Mouse (Mus musculus): ENCODE data around the gene Col6a6. TPM values are rescaled to one million over a fixed set of nuclear protein-coding genes. Genes with fewer than 3 reads are reported as not detected.
A peak's percentile ranks its signal among the peaks of the same experiment; 100 is the strongest.
"Not testable (repeated sequence)": the region's sequence is repeated elsewhere in the genome, so short reads cannot be mapped to it uniquely, and the experiment has no call there.

Col6a6 gene
- 1.9 and 2.2 TPM in 2 replicates for polyA plus RNA-seq (2015; fragmentation: Nextera tagmentation; extraction: Ambion mirVana)

DNA sequence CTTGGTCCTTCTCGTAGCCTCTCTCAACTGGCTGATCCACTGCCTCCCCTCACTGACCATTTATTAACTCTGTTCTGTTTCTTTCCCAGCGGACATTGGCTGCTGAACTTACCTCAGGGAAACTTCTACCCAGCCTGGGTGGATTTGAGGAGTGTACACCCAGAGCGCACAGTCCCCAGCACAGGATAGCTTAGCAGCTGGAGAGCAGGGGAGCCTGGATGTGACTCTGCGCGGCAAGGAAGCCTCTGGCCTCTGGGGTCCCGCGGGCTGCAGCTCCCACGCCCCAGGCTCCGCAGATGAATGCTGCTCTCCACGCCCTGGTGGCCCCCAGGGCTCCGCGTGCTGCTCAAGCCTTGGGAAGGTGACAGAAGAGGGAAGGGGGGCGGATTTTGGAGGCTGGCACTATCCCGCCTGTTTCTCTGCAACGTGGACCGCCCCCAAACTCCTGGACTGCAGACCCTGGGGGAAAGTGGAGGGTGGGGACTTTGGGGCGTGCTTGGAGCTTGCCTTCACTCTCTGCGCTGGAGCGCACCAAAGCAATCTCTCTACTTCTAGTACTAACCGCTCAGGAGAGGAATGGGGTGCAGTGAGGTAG, at the start of gene Col6a6:
TSS of gene Col6a6 (minus strand) at position 370 of the 595 bp plus-strand sequence.
- Histone ChIP-seq H3K27ac (0 out of 2 replicates have a peak within 1 kb of the TSS, but pooled peaks have one; percentile 16), H3K4me2 (peak within 1 kb of the TSS; percentile 48), H3K4me1 (0 out of 2 replicates have a peak, but pooled peaks cover 7% of the 10 kb centered on the region), H3K4me3 (replicated peaks) (peak within 1 kb of the TSS; percentile 26), H3K36me3 (no peaks in the 10 kb centered on the region), H3K9me3 (no peaks in the 10 kb centered on the region), H3K27me3 (replicated peaks) (0 out of 2 replicates have a peak, but pooled peaks cover 3% of the 10 kb centered on the region), H3K9ac (no peak within 1 kb of the TSS)
- peak; percentile 27; the same call in 1 of the 2 replicates for ATAC-seq (ENCODE audit: insufficient read depth, low FRiP score, low read depth)
- WGBS = 13% methylated on average over 20 of the region's 20 CpGs

DNA sequence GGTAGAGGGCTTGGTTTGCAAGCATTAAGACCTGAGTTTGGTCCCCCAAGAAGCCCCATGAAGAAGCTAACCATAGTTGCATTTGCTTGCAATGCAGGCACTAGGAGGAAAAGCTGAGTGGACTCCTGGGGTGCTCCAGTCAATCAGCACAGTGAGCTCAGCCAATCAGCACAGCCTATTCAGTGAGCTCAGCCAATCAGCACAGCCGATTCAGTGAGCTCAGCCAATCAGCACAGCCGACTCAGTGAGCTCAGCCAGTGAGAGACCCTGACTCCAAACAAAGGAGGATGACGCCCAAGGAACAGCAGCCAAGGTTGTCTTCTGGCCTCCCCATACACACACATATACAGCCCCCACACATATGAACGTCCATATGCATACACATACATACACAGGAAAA, 48.2 kb upstream of the Col6a6 start:
- Histone ChIP-seq H3K4me3 (replicated peaks) (no peak overlapping the region), H3K9ac (no peak overlapping the region), H3K36me3 (no peaks in the 10 kb centered on the region), H3K4me2 (no peak overlapping the region), H3K27me3 (replicated peaks) (no peaks in the 10 kb centered on the region), H3K4me1 (no peaks in the 10 kb centered on the region), H3K27ac (no peak overlapping the region), H3K9me3 (no peaks in the 10 kb centered on the region)
- ATAC-seq (ENCODE audit: insufficient read depth, low FRiP score, low read depth) = no peak
- 92% methylated on average over 4 of the region's 4 CpGs for WGBS

DNA sequence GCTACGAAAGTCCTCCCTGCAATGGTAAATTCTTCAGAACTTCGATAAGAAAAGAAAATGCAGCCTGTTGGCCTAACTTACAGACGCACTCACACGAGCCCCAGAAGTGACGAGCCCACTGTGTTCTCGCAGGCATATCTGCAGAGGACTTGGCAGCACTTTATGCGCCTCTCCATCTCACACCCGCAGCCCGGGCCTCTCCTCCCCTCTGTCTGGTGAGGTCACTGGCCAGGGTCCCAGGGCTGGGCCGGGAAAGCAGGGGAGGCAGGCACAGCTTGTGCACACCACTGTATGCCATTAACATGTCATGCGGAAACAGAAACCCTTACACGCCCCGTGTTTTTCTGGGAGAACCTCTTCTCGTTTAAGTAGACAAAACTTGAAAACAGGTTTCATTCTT, 43.7 kb upstream of the Col6a6 start:
- ATAC-seq (ENCODE audit: insufficient read depth, low FRiP score, low read depth) = no peak
- H3K27ac ChIP-seq = no peak overlapping the region
- H3K36me3 ChIP-seq = no peaks in the 10 kb centered on the region
- H3K9me3 ChIP-seq = no peaks in the 10 kb centered on the region
- H3K9ac ChIP-seq = no peak overlapping the region
- no peak overlapping the region for H3K4me2 ChIP-seq
- 58% methylated on average over 14 of the region's 14 CpGs for WGBS
- no peak overlapping the region for H3K4me3 ChIP-seq (replicated peaks)
- no peaks in the 10 kb centered on the region for H3K4me1 ChIP-seq
- no peaks in the 10 kb centered on the region for H3K27me3 ChIP-seq (replicated peaks)

DNA sequence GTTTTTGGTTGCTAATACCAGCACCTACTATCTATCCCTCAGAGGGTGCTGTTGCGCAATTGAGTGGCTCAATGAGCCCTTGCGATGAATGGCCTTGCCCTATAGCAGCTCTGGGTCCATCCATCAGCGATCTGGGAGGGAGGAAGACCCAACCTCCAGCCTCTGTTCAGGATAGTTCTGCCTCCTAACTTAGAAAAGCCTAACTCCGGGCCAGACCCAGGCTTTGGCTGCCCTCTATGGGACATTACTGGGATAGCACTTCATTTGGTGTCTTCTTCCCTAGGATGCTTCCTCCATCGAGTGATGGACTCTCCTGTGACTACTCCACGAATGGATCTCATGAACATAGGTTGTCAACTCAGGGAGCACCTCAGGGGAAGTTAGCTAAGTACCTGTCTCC, 29.8 kb upstream of the Col6a6 start:
- H3K4me2 ChIP-seq = no peak overlapping the region
- no peaks in the 10 kb centered on the region for H3K9me3 ChIP-seq
- H3K4me1 ChIP-seq = no peaks in the 10 kb centered on the region
- no peak overlapping the region for H3K9ac ChIP-seq
- H3K27me3 ChIP-seq (replicated peaks) = no peaks in the 10 kb centered on the region
- no peak overlapping the region for H3K4me3 ChIP-seq (replicated peaks)
- H3K27ac ChIP-seq = no peak overlapping the region
- no peaks in the 10 kb centered on the region for H3K36me3 ChIP-seq
- ATAC-seq (ENCODE audit: insufficient read depth, low FRiP score, low read depth) = no peak
- WGBS = 7% methylated on average over 6 of the region's 6 CpGs

DNA sequence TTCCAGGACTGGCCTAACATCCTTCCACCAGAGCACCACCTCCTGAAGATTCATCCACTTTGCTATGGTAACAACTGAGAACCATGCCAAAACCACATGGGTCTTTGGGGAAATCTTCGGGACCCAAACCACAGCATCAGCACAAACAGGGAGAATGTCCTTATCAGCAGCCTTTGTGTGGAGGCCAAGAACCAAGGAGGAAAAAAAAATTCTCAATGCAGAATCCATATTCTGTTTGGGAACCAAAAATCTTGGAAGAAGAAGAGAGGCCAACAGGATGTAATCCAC, 24.8 kb upstream of the Col6a6 start:
- no peaks in the 10 kb centered on the region for H3K4me1 ChIP-seq
- H3K36me3 ChIP-seq = no peaks in the 10 kb centered on the region
- H3K4me3 ChIP-seq (replicated peaks) = no peak overlapping the region
- H3K27me3 ChIP-seq (replicated peaks) = no peaks in the 10 kb centered on the region
- no peaks in the 10 kb centered on the region for H3K9me3 ChIP-seq
- no peak overlapping the region for H3K9ac ChIP-seq
- 71% methylated on average over 1 of the region's 1 CpGs for WGBS
- no peak for ATAC-seq (ENCODE audit: insufficient read depth, low FRiP score, low read depth)
- H3K27ac ChIP-seq = no peak overlapping the region
- H3K4me2 ChIP-seq = no peak overlapping the region

DNA sequence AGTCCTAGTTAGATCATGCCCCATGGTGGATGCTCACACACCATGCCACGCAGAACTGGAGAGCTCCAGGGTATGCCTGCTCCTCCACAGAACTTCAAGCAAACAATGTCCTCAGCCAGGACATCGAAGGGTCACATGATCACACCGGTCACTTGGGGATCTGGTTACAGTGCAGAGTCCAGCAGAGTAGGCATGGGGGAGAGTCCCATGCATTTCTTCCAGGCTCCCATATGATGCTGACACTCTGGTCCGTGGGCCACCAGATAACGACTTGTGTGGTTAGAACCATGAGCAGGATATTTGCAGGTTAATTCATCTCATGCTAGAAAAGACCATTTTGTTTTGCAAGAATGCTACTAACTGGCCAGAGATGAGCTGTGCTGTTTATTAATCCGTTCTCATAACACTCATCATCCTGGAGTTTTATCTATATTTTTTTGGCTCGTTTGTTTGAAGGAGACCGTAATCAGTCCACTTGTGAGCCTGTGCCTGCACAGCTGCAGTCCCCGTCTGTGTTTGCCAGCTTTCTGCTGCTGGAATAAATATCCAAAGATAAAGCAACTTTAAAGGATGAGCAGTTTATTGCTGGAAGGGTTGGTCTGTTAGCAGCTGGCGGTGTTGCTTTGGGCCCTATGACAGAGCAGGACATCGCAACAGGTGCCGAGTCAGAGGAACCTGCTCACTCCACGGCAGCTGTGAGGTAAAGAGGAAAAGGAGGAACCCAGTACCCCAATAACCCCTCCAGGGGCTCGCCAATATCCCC, 24.2 kb upstream of the Col6a6 start:
- no peaks in the 10 kb centered on the region for H3K36me3 ChIP-seq
- no peak overlapping the region for H3K4me3 ChIP-seq (replicated peaks)
- no peak overlapping the region for H3K27ac ChIP-seq
- no peak for ATAC-seq (ENCODE audit: insufficient read depth, low FRiP score, low read depth)
- no peaks in the 10 kb centered on the region for H3K27me3 ChIP-seq (replicated peaks)
- H3K9ac ChIP-seq = no peak overlapping the region
- H3K4me1 ChIP-seq = no peaks in the 10 kb centered on the region
- WGBS = 64% methylated on average over 14 of the region's 14 CpGs
- H3K4me2 ChIP-seq = no peak overlapping the region
- H3K9me3 ChIP-seq = no peaks in the 10 kb centered on the region

DNA sequence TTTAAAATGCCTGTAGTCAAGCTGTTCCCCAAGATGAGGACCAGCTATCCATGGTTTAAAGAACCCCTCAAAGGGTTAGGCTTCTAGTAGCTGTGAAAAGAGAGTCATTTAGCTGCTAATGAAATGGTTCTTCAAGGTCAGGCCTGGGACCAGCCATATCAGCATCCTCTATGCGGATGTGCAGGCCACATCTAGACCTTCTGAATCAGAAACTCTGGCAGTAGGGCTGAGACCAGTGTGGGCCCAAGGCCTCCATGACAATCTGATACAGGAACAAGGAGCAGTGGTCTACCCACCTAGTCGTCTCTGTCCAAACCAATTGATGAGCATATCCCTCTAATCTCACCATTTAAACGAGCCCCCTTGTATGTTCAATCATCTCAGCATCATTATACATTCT, 23.1 kb upstream of the Col6a6 start:
- Histone ChIP-seq H3K4me2 (no peak overlapping the region), H3K9ac (no peak overlapping the region), H3K9me3 (no peaks in the 10 kb centered on the region), H3K36me3 (no peaks in the 10 kb centered on the region), H3K4me1 (no peaks in the 10 kb centered on the region), H3K27ac (no peak overlapping the region), H3K27me3 (replicated peaks) (no peaks in the 10 kb centered on the region), H3K4me3 (replicated peaks) (no peak overlapping the region)
- 80% methylated on average over 3 of the region's 3 CpGs for WGBS
- ATAC-seq (ENCODE audit: insufficient read depth, low FRiP score, low read depth) = no peak

DNA sequence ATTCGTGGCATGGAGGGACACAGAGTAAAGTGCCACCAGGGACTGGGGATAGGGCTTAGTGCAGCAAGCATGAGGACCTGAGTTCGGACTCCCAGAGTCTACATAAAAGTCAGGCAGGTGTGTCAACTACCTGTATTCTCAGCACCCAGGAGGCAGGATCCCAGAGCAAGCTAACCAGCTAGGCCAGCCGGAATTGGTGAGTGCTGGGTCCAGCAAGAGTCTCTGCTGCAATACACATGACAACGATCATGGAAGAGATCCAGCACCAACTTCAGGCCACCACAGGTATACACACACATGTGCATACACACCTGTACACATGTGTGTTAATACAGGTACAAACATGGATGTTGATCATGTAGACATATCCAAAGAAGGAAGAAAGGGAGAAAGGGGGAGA, 20.4 kb upstream of the Col6a6 start:
- Histone ChIP-seq H3K4me1 (no peaks in the 10 kb centered on the region), H3K27ac (no peak overlapping the region), H3K36me3 (no peaks in the 10 kb centered on the region), H3K4me2 (no peak overlapping the region), H3K9ac (no peak overlapping the region), H3K27me3 (replicated peaks) (no peaks in the 10 kb centered on the region), H3K4me3 (replicated peaks) (no peak overlapping the region), H3K9me3 (no peaks in the 10 kb centered on the region)
- no peak for ATAC-seq (ENCODE audit: insufficient read depth, low FRiP score, low read depth)
- WGBS = 73% methylated on average over 4 of the region's 4 CpGs

DNA sequence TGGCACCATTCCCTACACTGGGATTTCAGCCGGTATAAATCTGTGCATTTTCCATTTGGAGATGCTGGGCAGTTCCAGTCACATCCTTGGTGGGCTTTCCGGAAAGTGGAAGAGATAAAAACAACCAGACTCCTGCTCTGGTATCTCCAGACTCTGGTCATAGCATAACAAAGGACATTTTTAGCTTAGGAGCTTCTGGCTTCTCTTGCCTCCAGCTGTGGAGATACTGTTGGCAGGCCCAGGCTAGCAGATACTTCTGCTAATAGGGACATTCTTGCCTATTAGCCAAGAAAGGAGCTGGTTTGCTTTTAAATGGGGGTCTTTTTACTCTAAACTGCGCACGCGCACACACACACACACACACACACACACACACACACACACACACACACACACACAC, 19.3 kb upstream of the Col6a6 start:
- ATAC-seq (ENCODE audit: insufficient read depth, low FRiP score, low read depth) = no peak
- no peaks in the 10 kb centered on the region for H3K36me3 ChIP-seq
- H3K27me3 ChIP-seq (replicated peaks) = no peaks in the 10 kb centered on the region
- H3K4me1 ChIP-seq = no peaks in the 10 kb centered on the region
- H3K27ac ChIP-seq = no peak overlapping the region
- H3K9ac ChIP-seq = no peak overlapping the region
- no peak overlapping the region for H3K4me3 ChIP-seq (replicated peaks)
- WGBS = 90% methylated on average over 5 of the region's 5 CpGs
- H3K4me2 ChIP-seq = no peak overlapping the region
- no peaks in the 10 kb centered on the region for H3K9me3 ChIP-seq

DNA sequence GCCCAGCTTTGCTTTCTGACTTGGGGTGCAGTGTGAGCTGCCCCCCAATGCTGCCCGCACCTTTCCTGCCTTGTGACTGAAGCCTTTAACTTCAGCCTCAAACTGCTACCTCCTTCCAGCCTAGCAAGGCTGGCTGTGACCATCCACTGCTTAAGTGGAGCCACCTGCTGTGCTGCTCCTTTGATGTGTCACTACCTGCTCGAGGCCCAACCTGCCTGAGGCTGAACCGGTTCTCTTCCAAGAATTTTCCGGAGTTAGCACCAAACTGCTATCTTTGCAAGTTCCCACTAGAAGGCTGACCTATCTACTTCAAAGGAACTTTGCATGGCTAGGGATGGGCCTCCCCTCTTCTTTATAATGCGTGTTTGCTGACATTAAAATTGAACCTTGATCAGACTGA, 13.4 kb upstream of the Col6a6 start:
- H3K9ac ChIP-seq; H3K4me2 ChIP-seq; H3K36me3 ChIP-seq; H3K4me1 ChIP-seq; H3K4me3 ChIP-seq (replicated peaks); H3K9me3 ChIP-seq; H3K27me3 ChIP-seq (replicated peaks); H3K27ac ChIP-seq; ATAC-seq (ENCODE audit: insufficient read depth, low FRiP score, low read depth): not testable (repeated sequence)
- 41% methylated on average over 5 of the region's 5 CpGs for WGBS

DNA sequence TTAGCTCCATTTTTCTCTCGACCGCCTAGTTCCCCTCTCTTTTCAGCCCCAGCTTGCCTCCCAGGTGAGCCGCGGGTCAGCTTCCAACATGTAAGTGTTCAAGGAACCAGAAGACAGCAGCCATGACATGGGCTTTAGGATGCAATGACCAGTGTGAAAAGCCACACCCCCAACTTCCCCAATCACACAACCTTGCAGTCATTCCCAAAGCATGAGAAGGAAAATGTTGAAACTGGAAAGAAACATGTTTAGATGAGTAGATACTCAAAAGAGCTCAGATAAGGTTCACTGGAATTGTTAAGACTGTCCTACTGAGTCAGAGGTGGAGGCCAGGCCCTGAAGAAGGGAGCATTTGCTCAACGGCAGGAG, 11.2 kb upstream of the Col6a6 start:
- Histone ChIP-seq H3K36me3 (no peaks in the 10 kb centered on the region), H3K4me2 (no peak overlapping the region), H3K27me3 (replicated peaks) (no peaks in the 10 kb centered on the region), H3K4me3 (replicated peaks) (no peak overlapping the region), H3K9ac (no peak overlapping the region), H3K27ac (no peak overlapping the region), H3K4me1 (no peaks in the 10 kb centered on the region), H3K9me3 (no peaks in the 10 kb centered on the region)
- WGBS = 87% methylated on average over 5 of the region's 5 CpGs
- ATAC-seq (ENCODE audit: insufficient read depth, low FRiP score, low read depth) = no peak

DNA sequence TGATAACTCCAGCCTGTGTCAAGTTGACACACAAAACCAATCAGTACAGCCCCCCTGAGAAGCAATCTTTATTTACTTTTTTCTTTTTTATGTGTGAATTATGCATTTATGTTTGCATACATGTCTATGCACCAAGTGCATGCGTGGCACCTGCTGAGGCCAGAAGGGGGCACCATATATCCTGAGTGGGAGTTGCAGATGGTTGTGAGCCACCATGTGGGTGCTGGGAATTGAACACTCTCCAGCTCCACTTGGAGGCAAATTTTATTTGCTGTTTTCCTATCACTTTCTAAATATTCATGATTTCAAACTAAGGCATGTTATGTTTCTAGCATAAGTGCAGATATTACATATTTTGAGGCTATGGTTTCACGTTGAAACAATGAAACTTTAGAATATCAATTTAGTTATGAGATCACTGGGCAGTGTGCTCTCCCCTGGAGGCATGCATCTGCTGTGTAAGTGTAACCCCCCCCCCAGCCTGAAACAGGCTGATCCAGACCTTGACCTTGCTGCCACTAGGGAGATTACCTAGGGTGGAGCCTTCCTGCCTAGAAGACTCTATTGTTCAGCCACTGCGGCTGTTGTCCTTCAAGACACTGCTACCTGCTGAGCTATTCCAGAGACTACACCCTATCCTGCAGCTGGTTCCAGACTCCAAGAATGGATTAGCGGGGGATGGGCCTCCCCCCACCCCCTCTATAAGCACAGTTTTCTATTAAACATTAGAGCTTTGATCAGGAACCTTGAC, 10.6 kb upstream of the Col6a6 start:
- ATAC-seq (ENCODE audit: insufficient read depth, low FRiP score, low read depth) = no peak
- Histone ChIP-seq H3K4me2 (no peak overlapping the region), H3K36me3 (no peaks in the 10 kb centered on the region), H3K9ac (no peak overlapping the region), H3K9me3 (no peaks in the 10 kb centered on the region), H3K27ac (no peak overlapping the region), H3K27me3 (replicated peaks) (no peaks in the 10 kb centered on the region), H3K4me3 (replicated peaks) (no peak overlapping the region), H3K4me1 (no peaks in the 10 kb centered on the region)
- 87% methylated on average over 4 of the region's 4 CpGs for WGBS

Measured in stomach, embryonic 15.5 days (tissue).